Mouse (Mus musculus) T-helper 17 cell (primary cell): ENCODE measurements around the gene Il17c.

Experiments
- in situ Hi-C, 2 experiments: fragments of 300-600 bp; cut with MboI, MseI; formaldehyde crosslinking; loops; 1 replicate in 1 of 2; 2 replicates in 1 of 2; pipeline ENCODE4 v1.15.1; 2025; ENCODE audit warnings: high pct_unique_total_duplicates in 2 of 2

Il17c gene

DNA sequence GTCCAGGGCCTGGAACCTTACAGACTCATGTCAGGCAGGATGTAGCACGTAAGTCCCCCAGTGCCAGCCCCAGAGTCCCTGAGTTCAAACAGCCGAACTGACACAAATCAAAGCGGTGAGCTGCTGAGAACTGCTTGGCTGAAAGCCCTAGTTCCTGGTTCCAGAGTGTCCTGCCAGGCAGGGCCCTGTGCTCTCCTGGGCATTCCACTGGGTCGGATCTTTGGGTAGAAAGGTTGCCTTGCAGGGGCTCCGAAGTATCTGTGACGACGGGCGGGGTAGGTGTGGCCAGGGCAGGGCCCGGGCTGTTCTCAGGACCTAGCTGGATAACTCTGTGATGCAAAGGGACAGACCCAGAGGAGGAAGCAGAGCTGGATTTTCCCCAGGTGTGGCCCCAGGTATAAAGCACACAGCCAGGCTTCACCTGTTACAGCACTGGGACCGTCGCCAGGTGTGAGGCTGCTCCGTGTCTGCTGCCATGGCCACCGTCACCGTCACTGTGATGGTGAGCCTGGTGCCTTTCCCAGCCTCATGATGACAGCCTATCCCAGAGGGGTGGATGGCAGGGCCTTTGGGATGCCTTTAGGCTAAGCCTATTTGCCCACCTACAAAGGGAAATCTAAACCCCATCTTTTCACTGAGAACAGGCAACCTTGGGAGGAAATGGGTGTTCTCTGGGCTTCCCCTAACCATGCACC lies at the start of gene Il17c:
Gene Il17c (plus strand): TSS at position 645 of the 695 bp plus-strand sequence.
- in situ Hi-C loops = no loop called here

DNA sequence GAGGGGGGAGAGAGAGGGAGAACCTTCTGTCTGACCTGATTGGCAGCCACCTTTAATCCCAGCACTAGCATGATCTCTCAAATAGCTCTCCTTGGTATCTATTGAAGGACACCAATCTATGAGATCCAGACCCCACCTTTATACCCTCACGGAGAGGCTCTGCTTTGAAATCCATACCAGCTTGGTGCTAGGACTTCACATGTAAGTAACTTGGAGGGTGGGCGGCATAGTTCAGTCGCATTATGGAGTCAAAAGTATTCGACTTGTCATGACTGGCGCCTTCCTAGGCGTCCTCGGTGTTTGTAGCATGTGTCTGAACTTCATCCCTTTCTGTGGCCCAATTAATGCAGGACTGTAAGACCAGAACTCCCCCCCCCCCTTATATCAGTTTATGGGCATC lies 46.5 kb upstream of the Il17c start:
- in situ Hi-C loops = no loop called here

DNA sequence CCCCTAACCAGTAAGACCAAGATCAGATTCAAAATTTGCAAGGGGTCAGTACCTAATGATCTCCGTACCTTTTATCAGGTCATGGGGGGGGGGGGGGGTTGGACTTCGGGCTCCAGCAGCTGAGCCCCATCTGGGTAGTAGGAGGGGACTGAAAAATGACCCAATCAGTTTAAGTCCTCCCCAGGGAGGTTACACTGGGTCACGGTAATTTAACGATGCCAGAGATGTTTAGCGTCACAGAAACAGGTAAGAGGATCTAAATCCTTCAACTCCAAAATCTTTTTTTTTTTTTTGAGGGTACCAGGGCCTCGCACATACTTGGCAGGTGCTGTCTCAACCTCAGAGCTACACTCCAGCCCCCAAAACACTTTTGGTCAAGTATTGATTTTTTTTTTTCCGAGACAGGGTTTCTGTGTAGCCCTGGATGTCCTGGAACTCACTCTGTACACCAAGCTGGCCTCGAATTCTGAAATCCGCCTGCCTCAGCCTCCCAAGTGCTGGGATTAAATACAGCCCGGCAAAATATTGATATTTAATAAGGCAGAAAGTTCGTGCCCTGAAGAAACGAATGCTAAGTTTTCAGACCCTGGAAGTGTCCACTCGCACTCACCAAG lies 46.0 kb upstream of the Il17c start:
- in situ Hi-C loops = no loop called here

DNA sequence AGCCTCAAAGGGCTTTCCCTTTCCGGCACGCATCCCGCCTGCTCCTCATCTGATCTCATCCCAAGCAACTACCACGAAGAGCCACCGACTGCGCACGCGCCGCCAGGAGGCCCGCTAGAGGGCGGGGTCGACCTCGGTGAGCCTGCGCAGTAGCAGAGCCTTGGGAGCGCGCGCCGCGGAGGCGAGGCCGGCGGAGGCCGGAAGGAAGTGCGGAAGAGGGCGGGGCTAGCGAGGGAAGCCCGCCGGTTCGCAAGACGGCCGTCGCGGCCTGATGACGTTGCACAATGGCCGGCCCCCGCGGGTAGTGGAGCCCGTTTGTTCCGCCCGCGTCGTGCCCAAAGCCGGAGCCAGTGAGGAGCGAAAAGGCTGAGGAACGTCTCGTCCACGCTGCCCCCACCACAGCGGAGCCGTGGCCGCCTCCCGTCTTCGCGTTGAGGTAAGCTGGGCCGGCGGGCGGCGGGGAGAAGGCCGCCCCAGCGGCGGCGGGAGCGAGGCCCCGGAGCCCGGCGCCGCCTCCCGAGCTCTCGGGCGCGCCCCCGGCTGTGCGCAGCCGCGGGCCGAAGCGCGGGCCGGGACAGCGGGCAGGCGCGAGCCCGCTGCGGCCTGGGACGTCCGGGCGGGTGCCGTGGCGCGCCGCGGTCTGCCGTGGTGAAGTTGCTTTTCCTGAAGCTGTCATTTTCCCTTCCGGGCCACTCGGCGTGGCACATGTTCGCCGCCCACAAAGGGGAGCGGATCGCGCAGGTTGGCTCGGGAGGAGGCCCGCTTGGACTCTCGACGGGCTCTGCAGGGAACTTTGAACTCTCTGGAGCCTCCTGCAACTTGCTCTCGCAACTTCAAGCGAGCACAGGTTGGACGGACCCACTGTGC lies 45.2 kb upstream of the Il17c start, which contains the start of gene Zc3h18:
Gene Zc3h18 (plus strand): TSS at position 245 of the 867 bp plus-strand sequence.
- in situ Hi-C loops = no loop called here

DNA sequence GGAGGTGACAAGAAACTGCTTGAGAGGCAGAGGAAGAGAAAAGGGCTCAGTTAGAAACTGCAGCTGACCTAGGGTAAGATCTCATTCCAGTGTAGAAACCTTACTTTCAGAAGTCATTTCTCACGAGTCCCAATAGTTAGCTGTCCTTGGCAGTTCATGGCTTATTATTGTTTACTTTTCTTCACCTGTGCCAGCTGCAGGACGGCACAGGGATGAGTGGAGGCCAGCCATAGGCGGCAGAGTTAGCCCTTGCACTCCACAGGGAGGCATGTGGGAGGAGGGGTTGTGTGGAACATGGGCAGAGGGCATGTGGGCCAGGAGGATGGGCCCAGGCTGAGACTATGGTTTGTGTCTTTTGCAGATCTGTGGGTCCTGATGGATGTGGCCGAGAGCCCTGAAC lies 38.8 kb upstream of the Il17c start:
- in situ Hi-C loops = loop anchor here in 1 of 2 experiments (5.0 kb wide), 1 partner anchor 99 kb away; no protein-coding TSS in a partner anchor

DNA sequence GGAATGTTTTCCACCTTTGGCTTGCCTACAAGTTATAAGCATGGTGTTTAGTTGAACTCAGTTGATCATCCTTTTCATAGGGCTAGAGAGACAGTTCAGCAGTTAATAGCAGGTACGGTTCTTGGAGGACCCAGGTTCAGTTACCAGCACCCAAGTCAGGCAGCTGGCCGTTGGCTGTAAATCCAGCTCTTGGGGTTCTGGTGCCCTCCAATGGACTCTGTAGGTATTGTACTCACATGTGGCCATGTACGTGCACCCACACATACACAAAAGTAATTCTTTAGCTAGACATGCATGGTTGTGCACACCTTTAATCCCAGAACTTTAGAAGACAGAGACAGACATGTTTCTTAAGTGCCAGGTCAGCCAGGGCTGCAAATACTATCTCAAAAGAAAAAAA lies 32.5 kb upstream of the Il17c start:
- in situ Hi-C loops = no loop called here

DNA sequence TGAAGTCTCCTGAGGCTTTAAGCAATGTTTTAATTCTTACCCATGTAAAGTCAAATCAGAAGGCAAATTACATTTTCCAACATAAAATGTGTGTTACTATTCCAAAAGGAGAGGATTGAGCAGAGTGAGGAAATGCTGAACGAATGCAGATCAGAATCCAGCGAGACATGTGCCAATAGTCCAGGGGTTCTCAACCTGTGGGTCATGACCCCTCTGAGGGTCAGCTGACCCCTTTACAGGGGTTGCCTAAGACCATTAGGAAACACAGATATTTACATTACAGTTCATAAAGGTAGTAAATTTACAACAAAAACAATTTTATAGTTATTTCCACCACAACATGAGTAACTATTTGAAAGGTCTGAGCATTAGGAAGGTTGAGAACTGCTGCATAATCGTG lies 31.1 kb upstream of the Il17c start:
- in situ Hi-C loops = no loop called here

DNA sequence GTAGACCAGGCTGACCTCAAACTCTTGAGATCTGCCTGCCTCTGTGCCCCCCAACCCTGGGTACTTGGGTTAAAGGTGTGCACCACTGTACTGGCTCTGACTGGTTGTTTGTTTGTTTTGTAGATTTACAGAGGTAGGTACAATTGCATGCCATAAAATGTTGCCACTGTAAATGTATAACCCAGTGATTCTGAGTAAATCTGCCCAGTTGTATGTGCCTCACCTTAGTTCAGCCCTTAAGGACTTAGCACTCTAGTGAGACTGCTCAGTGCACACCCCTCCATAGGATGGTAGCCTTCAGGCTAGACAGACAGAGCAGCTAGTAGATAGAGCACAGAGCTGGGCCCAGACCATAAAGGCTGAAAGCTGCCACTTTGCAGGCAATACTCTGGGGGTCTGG lies 28.1 kb upstream of the Il17c start:
- in situ Hi-C loops = no loop called here

DNA sequence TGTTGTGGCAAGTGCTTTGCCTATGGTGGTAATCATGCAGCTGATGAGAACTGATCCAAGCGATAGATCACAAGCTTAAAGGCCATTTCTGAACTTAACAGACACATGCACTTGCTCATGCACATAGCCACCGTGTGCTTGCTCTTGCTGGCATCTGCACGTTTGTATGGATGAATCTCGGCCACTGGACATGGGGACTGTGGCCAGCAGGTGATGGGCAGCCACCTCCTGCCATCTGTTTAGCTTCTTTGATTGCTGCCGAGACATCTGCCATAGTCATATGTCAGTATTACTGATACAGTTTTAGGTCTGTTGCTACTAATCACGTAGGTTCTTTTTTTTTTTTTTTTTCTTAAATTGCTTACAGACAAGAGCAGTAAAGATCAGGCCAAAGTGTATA lies 26.5 kb upstream of the Il17c start:
- in situ Hi-C loops = no loop called here

DNA sequence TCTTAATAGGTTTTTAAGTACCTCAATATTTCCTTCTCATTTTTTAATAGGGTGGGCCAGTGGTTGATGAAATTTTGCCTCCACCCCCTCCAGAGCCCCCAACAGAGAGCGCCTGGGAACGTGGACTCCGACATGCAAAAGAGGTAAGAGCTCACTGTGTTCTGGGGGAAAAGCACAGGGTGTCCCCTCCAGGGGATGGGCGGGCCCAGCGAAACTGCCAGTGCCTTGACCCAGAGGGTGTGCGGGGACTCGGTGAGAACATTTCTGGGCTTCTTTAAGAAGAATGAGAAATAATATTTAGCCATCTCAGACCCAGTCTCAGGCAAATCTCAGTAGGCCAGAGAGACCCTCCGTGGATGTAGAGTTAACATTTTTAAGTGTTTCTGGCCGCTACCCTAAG lies 23.6 kb upstream of the Il17c start:
- in situ Hi-C loops = no loop called here

DNA sequence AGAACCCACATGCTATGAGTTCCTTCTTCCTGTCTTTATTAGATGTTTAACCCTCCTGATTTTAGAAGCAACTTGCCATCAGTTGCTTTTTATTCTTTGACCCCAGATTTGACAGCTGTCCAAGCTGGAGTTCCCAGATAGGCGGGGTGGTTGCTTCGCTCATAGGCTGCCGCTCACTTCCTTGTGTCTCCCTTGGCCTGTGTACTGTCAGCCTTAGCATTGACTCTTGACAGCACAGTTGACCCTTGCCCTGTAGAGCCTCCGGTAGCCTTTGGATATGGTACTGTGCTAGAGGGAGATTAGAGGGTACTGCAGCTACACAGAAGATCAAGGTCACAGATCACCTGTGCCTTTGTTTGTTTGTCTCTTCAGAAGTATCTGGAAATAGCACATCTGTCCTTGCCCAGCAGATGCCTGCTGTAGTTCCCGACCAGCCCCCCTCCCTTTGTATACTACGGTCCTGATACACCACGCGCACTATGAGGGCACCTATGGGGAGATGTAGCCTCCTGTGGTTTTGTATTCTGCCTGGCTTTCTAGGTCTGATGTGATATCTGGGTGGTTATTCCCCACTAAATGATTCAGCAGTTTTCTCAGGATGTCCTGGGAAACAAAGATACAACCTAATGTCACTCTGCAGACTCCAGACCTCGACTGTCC lies 16.5 kb upstream of the Il17c start:
- in situ Hi-C loops = no loop called here

DNA sequence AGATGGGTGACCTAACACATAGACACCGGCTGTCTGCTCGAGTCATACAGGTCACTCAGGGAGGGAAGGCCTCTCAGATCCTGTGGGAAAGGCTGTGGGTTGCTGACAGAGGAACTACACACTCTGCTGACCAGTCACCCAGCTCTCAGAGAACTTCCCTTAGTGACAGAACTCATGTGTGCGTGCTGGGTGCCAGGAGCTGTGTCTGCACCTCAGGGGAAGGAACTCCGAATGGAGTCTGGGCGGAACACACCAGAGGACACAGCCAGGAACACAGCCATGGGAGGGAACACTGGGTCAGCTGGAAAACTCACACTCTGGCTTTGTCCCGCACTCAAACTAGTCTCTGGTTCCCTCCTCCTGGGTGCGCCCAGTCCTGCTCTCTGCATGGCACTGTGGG lies 14.1 kb upstream of the Il17c start:
- in situ Hi-C loops = no loop called here

DNA sequence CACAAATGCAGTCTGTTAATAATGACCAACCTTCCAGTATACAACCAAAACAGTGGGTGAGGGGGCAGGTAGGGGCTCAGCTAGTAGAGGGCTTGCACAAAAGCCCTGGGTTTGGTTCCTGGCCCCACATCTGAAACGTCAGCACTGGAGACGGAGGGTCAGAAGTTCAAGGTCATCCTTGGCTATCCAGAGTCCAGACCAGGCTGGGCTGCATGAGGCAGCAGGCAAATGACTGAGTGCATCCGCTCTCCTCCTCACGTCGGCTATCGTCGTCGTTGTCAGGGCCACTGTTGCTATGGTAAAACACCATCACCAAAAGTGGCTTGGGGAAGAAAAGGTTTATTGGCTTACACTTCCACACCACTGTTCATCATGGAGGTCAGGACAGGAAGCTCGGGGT lies 7.5 kb upstream of the Il17c start:
- in situ Hi-C loops = no loop called here

DNA sequence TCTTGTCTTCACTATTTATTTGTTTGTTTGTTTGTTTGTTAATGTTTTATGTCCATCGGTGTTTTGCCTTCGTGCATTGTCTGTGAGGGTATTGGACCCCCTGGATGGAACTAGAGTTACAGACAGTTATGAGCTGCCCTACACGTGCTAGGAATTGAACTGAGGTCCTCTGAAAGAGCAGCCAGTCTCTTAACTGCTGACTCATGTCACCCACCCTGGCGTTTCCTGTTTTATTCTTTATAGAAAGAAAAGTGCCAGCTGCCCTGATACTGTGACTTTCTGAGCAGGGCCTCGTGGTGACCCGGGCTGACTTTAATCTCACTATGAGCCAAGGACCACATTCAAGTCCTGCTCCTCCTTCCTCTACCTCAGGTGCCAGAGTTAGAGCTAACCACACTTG lies 6.3 kb upstream of the Il17c start:
- in situ Hi-C loops = no loop called here

DNA sequence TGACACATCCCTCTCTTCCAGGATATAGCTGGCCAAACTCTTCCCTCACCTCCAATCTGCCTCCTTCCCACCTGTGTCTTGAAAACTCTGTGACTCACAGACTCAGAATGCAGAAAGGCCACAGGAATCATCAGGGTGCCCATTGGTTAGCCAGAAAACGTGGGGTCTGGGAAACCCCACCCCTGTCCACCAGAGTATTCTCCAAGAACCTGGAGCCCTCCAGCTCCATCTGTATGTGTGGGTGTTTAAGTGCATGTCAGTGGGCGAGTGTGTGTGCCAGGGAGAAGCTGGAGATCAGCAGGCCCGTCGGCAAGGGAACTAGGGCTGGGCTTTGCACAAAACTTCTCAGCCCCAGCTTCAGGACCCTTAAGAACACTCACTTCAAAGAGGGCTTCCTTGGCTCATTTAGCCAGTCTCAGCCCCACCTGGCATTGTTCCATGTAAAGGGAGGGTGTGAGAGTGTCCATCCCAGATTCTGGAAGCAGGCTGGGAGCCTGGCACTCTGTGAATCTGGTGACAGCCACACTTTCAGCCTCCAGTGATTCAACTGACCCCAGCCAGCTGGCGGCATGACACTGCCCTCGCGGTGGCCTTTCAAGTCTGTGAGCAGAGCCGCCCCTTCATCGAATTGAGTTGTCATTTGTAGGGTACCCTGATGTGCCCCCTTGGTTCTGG lies 1.8 kb upstream of the Il17c start:
- in situ Hi-C loops = no loop called here

DNA sequence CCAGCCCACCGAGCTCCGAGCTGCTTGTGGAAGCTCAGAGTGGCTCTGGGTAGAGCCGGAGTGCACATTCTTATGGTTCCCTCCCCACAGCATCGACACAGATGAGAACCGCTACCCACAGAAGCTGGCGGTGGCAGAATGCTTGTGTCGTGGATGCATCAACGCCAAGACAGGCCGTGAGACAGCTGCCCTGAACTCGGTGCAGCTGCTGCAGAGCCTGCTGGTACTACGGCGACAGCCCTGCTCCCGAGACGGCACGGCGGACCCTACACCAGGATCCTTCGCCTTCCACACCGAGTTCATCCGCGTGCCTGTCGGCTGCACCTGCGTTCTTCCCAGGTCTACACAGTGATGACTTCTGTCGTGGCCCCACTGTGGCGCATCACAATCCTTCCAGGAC lies 1.4 kb downstream of the Il17c start:
- in situ Hi-C loops = no loop called here

DNA sequence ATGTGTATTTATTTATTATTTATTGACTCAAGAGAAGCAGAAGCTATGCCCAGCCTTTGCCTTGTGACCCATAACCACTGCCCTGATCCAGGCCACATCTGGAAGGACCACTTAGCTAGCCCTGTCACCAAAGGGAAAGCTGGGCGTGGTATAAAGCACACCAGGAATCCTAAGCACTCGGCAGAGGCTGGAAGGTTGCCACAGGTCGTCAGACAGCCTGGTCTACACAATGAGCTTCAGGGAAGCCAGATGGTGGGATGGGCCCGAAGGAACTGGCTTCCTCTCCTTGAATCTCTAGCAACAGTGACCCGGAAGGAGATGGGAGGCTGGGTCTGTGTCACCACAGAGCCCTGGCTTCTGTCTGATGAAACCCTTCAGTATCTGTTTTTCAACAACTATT lies 1.8 kb downstream of the Il17c start:
- in situ Hi-C loops = no loop called here

DNA sequence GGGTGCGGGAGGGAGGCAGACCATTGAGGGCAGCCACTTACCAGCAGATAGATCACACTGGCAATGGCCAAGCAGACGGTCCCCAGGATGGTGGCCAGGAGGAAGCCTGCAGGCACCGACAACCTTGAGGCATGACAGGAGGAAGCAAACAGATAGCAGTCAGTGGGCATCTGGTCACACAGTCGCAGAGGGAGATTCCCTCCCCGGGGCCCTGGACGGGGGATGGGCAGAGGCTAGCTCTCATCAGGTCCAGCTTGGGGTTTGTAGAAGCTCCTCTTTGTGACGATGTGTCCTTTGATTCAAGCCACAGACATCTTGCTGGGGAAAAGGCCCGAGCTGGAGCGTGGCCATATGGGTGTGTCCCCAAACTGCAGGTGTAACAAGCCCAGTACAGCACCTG lies 4.3 kb downstream of the Il17c start:
- in situ Hi-C loops = loop anchor here in 1 of 2 experiments (25.0 kb wide), 2 partner anchors 839 to 1136 kb away; partner anchors contain the start of genes Fbxo31 and Map1lc3b

DNA sequence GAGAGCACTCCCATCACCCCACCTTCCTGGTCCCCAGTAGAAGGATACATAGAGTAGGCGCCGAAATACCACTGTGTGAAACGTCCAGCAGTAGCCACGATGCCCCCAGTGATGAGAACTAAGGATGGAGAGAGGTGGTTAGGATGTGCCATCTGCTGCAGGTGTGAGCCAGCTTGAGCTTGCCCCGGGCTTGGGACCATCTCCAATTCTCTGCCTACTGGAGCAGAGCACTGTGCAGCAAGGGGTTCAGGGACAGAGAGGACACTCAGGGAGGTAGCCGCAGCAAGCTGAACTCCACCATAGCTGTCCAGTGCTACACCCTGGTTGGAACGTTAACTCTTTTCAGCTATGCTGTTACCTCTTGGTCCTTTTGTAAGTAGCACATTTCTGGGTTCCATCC lies 5.8 kb downstream of the Il17c start:
- in situ Hi-C loops = loop anchor here in 1 of 2 experiments (25.0 kb wide), 2 partner anchors 840 to 1135 kb away; partner anchors contain the start of genes Fbxo31 and Map1lc3b

DNA sequence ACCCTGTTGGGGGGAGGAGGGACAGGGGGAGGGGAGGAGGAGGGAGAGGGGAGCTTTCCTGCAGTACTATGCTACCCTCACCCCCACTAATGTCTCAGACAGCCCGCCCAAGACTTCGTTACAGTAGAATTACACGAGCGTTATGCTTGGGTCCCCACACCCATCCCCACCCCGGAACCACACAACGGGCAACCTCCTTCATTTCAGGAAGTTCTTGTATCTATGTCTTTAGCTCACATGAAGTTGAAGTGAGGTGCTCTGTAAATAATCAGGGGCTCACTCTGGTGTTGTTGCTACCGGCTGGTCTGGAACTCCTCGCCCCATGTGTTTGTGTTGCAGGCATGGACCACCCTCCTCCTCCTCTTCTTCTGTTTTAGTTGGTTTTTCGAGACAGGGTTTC lies 6.3 kb downstream of the Il17c start:
- in situ Hi-C loops = loop anchor here in 1 of 2 experiments (25.0 kb wide), 2 partner anchors 841 to 1134 kb away; partner anchors contain the start of genes Fbxo31 and Map1lc3b
